Mouse (Mus musculus) adrenal gland, postnatal 0 days (tissue): ENCODE data around the gene Olfr393. TPM values are rescaled to one million over a fixed set of nuclear protein-coding genes. Genes with fewer than 3 reads are reported as not detected.

Experiments
- polyA plus RNA-seq: library from polyadenylated mRNA; unstranded; fragments of >200 nt; fragmentation: Nextera tagmentation; extraction: Ambion mirVana; gene quantifications from 2 replicates; pipeline ENCODE4 v1.2.1, GENCODE M21; 2015

Gene Olfr393
- not detected in 2 replicates for polyA plus RNA-seq

DNA sequence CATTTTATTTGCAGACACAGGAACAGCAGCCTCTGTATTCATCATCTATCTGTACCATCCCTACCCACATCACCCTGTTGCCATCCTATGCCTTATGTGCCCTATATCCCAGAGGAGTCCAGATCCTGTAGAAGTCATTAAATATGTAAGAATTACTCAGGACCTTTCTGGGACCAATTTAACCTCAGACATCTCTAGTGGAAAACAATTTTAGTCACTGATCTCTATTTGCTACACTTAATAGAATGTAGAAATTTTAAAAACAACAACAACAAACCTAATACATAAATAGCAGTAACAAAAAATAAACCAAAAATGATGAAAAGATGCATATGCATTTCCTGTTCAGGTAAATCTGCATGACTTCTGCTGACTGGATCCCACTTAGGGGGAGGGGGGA lies at the start of gene Olfr393:
Gene Olfr393 (minus strand): TSS at position 101 of the 400 bp plus-strand sequence.

DNA sequence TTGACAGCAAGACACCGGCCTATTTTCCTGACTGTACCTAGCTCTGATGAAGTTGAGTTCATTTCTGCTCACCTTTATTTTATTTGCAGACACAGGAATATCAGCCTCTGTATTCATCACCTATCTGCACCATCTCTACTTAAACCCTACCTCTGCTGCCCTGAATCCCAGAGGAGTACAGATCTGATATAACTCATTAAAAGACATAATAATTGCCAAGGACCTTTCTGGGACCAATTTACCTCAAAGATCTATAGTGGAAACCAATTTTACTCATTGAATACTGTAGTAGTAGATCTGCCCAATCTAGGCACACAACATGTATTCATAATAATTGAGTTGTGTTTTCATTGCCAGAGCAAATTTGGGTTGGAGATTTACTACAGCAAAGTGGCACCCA lies 39.4 kb upstream of the Olfr393 start, which contains the start of gene Olfr394:
Gene Olfr394 (minus strand): TSS at position 101 of the 400 bp plus-strand sequence.

DNA sequence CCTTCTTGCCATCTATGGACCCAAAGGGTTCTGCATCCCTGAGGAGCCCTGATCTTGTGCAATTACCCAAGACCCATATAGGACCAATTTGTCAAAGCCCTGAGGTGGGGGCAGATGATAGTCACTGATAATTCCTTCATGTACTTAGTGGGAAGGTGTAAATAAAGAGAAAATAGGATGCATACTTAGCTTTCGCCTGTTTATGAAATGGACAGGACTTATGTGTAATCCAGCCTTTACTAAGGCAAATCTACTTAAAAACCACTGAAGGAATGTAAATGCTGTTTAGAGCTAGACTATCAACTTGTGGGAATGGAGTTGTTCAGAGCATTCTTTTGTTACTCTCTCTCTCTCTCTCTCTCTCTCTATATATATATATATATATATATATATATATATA lies 34.3 kb downstream of the Olfr393 start, which contains the start of gene Olfr392:
Gene Olfr392 (minus strand): TSS at position 101 of the 400 bp plus-strand sequence.

DNA sequence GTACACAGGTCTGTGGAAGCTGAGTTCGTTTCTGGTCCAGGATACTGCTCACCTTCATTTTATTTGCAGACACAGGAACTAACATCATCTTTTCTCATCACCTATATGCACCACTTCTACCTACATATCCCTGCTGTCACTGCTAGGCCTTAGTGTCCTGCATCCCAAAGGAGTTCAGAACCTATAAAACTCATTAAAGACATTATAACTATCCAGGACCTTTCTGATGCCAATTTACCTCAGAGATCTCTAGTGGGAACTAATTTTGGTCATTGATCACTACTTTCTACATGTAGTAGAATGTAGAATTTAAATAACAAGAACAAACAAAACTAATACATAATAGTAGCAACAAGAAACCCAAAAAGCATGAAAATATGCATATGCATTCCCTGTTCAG lies 48.3 kb downstream of the Olfr393 start, which contains the start of gene Olfr391-ps:
Gene Olfr391-ps (minus strand): TSS at position 101 of the 400 bp plus-strand sequence.

Other genes with a start within 250 kb of the Olfr393 start
- not detected in 2 replicates for gene Zfp735, start 162.7 kb downstream of the Olfr393 start, polyA plus RNA-seq
- not detected in 2 replicates for gene Olfr389, start 70.7 kb downstream of the Olfr393 start, polyA plus RNA-seq
- not detected in 2 replicates for gene Olfr390, start 68.5 kb downstream of the Olfr393 start, polyA plus RNA-seq
- gene Olfr391-ps, start 48.4 kb downstream of the Olfr393 start, polyA plus RNA-seq, result not detected in 2 replicates
- not detected in 2 replicates for gene Olfr392, start 34.4 kb downstream of the Olfr393 start, polyA plus RNA-seq
- gene Olfr394, start 39.3 kb upstream of the Olfr393 start, polyA plus RNA-seq, result not detected in 2 replicates
- gene Olfr395, start 57.8 kb upstream of the Olfr393 start, polyA plus RNA-seq, result not detected in 2 replicates
- not detected in 2 replicates for gene Olfr23, start 85.2 kb upstream of the Olfr393 start, polyA plus RNA-seq
- gene Olfr397, start 109.4 kb upstream of the Olfr393 start, polyA plus RNA-seq, result not detected in 2 replicates
- gene Olfr398, start 139.0 kb upstream of the Olfr393 start, polyA plus RNA-seq, result not detected in 2 replicates
- gene Olfr139, start 205.1 kb upstream of the Olfr393 start, polyA plus RNA-seq, result not detected in 2 replicates
- gene Olfr399, start 205.2 kb upstream of the Olfr393 start, polyA plus RNA-seq, result not detected in 2 replicates
- gene Zfp616, start 218.5 kb upstream of the Olfr393 start, polyA plus RNA-seq, result not detected in 2 replicates